Mouse (Mus musculus) embryonic facial prominence, embryonic 10.5 days (tissue): ENCODE measurements around the gene Wars. TPM values are rescaled to one million over a fixed set of nuclear protein-coding genes. Genes with fewer than 3 reads are reported as not detected.
A peak's percentile ranks its signal among the peaks of the same experiment; 100 is the strongest.
"Not testable (repeated sequence)": the region's sequence is repeated elsewhere in the genome, so short reads cannot be mapped to it uniquely, and the experiment has no call there.

ENCODE experiments used
- DNase-seq: peaks from one replicate; pipeline ENCODE4 v3.0.0-alpha.2; 2017; ENCODE audit warnings: low spot score
- H3K27ac ChIP-seq: fragments of 300-500 bp; sonication (generic); replicated peaks from 2 replicates; pipeline ENCODE4 v1.5.1; 2016; ENCODE audit warnings: mild to moderate bottlenecking
- H3K27me3 ChIP-seq: fragments of 300-500 bp; sonication (generic); replicated peaks from 2 replicates; pipeline ENCODE4 v1.6.1; 2016; ENCODE audit warnings: low read depth, mild to moderate bottlenecking; ENCODE audit not compliant: poor library complexity, severe bottlenecking
- H3K36me3 ChIP-seq: fragments of 300-500 bp; sonication (generic); replicated peaks from 2 replicates; pipeline ENCODE4 v1.6.1; 2016; ENCODE audit warnings: mild to moderate bottlenecking, moderate library complexity
- H3K4me1 ChIP-seq: fragments of 300-500 bp; sonication (generic); 2 replicates; pipeline ENCODE4 v1.6.1; 2016
- H3K4me3 ChIP-seq: fragments of 300-500 bp; sonication (generic); 2 replicates; pipeline ENCODE4 v1.5.1; 2016; ENCODE audit warnings: mild to moderate bottlenecking, moderate library complexity
- H3K9me3 ChIP-seq: fragments of 300-500 bp; sonication (generic); 2 replicates; pipeline ENCODE4 v1.6.1; 2016; ENCODE audit warnings: mild to moderate bottlenecking
- WGBS: fragments of 180-500 bp; shearing (Covaris S2); methylation state at CpG from one replicate; pipeline ENCODE4 v1.1.7; 2016; 5-methylcytosine and 5-hydroxymethylcytosine counted together
- polyA plus RNA-seq: library from polyadenylated mRNA; unstranded; fragments of >200 nt; fragmentation: Nextera tagmentation; extraction: Ambion mirVana; gene quantifications from 2 replicates; pipeline ENCODE4 v1.2.1, GENCODE M21; 2016

Wars gene
- polyA plus RNA-seq, 1 experiment from 2014 or later, result 147 TPM

DNA sequence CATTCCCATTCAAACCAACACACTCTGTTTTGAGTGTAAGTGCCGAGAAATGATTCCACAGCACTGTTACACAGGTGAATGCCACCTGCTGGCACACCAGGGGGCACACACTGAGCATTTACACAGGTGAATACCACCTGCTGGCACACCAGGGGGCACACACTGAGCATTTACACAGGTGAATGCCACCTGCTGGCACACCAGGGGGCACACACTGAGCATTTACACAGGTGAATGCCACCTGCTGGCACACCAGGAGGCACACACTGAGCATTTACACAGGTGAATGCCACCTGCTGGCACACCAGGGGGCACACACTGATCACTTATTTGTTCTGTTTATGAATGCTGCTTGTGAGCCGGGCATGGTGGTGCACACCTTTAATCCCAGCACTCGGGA, 45.9 kb downstream of the Wars start:
- H3K27ac ChIP-seq, H3K9me3 ChIP-seq, DNase-seq, H3K4me3 ChIP-seq, H3K27me3 ChIP-seq: not testable (repeated sequence)
- 88% methylated on average over 3 of the region's 3 CpGs for whole genome bisulfite sequencing
- Histone ChIP-seq H3K4me1 (peaks cover 25% of the 10 kb centered on the region), H3K36me3 (peaks cover 55% of the 10 kb centered on the region)

DNA sequence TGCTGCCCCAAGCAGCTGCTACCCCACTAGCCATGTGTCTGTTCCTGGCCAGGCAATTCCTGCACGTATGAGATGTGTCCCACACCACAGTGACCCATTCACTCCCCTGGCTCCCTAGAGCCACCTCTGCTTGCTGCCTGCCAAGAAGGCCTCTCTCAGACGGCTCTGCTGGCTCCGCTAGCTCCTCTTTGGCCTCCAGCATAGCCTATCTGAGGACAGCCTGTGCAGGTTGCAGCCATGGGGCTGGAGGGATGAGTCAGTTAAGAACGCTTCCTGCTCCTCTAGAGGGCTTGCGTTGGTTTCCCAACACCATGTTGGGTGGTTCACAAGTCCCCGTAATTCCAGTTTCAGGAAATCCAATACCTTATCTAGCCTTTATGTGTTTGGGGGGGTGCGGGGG, 51.3 kb downstream of the Wars start:
- Histone ChIP-seq H3K27me3 (no peaks in the 10 kb centered on the region), H3K4me3 (no peak overlapping the region), H3K36me3 (peaks cover 93% of the 10 kb centered on the region), H3K9me3 (no peaks in the 10 kb centered on the region), H3K4me1 (peaks cover 11% of the 10 kb centered on the region), H3K27ac (no peak overlapping the region)
- DNase-seq, result no peak
- WGBS, result 90% methylated on average over 7 of the region's 7 CpGs

DNA sequence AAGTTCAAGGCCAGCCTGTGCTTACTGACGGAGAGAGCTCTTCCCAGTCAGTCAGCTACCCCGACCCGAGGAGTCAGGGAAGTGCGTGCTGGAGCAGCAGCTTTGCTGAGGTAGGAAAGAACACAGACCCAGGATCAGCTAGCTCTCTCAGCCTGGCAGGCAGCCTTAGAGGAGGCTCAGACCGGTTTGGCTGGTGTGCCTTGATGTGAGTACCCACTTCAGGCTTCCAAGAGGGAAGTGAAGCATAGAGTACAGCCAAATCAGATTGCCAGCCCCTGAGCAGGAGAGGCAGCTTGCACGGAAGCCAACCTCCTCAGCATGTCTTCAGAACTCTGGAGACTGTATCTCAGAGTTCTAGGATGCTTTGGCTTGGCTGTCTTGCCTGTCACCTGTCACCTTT, 52.8 kb downstream of the Wars start:
- Histone ChIP-seq H3K4me1 (peaks cover 26% of the 10 kb centered on the region), H3K27ac (no peak overlapping the region), H3K4me3 (no peak overlapping the region), H3K27me3 (no peaks in the 10 kb centered on the region), H3K36me3 (peaks cover 90% of the 10 kb centered on the region), H3K9me3 (no peaks in the 10 kb centered on the region)
- WGBS, result 91% methylated on average over 6 of the region's 6 CpGs
- DNase-seq, result no peak

DNA sequence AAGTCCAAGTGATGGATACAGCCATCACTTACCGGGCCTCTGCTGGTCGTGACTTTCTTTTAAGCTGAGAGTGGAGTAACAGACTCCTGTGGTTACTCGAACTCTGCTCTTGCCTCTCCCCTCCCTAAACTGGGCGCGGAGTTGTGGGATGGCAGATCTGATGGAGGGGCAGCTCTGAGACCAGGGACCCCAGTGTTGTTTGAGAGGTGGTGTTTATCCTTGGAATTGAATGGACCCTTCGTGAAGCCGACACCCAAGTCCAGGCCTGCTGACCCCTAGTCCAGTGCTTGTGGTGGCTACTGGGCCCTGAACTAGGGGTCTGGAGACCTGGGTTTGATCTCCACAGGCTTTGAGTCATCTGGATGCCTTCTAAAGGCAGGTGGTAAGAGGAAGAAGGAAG, 57.3 kb downstream of the Wars start:
- peak overlapping the region; percentile 81 for H3K4me3 ChIP-seq
- H3K36me3 ChIP-seq, result peaks cover 53% of the 10 kb centered on the region
- peaks cover 6% of the 10 kb centered on the region for H3K27me3 ChIP-seq
- DNase-seq, result no peak
- 64% methylated on average over 7 of the region's 7 CpGs for WGBS
- H3K9me3 ChIP-seq, result no peaks in the 10 kb centered on the region
- peaks cover 51% of the 10 kb centered on the region for H3K4me1 ChIP-seq
- H3K27ac ChIP-seq, result peak overlapping the region; percentile 95

DNA sequence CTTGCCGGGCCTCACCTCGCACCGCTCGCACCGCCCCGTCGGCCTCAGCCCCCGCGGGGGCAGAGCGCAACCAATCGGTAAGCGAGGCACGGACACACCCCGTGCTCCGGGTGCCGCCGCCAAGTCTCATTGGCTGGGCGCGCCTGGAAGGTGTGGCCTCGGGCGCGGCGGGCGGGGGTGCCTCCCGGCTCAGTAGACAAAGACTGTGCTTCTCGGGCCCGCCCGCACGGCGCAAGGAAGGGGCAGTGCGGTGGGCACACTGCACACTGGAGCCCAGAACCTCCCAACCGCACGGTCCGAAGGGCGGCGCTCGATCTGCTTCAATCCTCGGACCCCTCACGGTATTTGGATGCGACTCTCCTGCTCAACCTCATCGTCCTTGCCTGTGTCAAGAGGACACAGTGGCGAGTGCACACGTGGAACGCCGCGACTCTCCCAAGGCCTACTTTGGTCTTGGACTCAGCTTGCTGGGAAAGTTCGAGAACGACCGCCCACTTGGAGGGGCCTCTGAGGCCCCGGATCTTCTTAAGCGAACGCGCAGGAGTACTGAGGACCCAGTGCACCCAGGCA, 58.0 kb downstream of the Wars start, which contains the start of the genes Slc25a29 and Slc25a47:
Gene Slc25a29 (minus strand): TSS at position 44 of the 570 bp plus-strand sequence.
Gene Slc25a47 (plus strand): TSS at position 207 of the 570 bp plus-strand sequence.
- Histone ChIP-seq H3K9me3 (no peaks in the 10 kb centered on the region), H3K4me3 (peak within 1 kb of the TSS; percentile 81), H3K27me3 (peaks cover 6% of the 10 kb centered on the region), H3K36me3 (peaks cover 47% of the 10 kb centered on the region), H3K27ac (peak within 1 kb of the TSS; percentile 95), H3K4me1 (peaks cover 53% of the 10 kb centered on the region)
- under 1% methylated on average over 53 of the region's 53 CpGs for WGBS
- DNase-seq, result peak; percentile 99

DNA sequence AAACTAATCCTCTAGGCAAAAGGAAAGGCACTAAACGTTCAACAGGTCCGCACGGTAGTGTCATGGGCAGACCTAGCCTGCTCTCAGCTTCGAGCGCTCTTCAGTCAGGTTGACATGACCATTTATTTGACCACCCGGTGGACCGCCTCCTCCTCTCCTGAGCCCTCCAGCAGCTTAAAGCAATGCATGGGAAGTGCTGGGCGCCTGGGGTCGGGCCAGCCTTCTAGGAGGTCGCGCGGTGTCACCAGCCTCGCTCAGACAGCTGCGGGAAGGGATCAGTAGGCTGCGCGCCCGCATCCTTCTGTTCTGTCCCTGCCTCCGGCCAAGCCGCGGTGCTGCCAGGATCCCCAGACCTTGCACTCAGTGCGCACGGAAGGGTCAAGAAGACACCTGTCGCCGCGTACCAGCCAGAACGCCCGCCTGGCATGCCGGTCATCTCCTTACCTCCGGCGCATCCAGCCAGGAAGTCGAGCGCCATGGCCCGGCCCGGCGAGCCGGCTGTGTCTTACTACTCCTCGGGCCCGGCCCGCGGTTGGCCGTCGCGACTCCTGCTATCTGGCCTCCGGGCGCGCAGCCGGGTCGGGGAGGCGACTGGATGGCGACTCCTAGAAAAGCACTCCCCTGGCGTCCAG, 58.6 kb downstream of the Wars start:
- no peak for DNase-seq
- H3K4me1 ChIP-seq, result peaks cover 53% of the 10 kb centered on the region
- H3K27me3 ChIP-seq, result peaks cover 6% of the 10 kb centered on the region
- H3K36me3 ChIP-seq, result peaks cover 47% of the 10 kb centered on the region
- H3K9me3 ChIP-seq, result no peaks in the 10 kb centered on the region
- H3K27ac ChIP-seq, result peak overlapping the region; percentile 95
- WGBS, result 2% methylated on average over 51 of the region's 51 CpGs
- H3K4me3 ChIP-seq, result peak overlapping the region; percentile 81

DNA sequence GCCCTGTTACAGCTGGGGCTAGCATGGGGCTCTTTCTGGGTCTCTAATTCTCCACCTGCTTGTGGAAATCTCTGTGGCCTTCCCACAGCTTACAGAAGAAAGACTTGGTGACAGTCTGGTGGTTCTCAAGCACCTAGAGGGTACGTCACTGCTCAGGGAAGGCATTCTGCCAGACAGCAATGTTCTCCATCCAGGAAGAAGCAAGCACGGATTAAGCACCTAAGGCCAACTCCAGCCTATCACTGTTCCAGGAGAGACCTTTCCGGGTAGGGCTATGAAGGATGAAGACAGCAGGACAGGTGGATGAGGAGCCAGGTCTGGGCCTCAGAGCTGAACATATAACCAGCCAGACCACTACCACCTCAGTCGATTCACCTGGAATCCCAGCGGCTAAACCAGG, 59.2 kb downstream of the Wars start:
- no peaks in the 10 kb centered on the region for H3K9me3 ChIP-seq
- H3K27me3 ChIP-seq, result peaks cover 6% of the 10 kb centered on the region
- peaks cover 48% of the 10 kb centered on the region for H3K36me3 ChIP-seq
- H3K27ac ChIP-seq, result no peak overlapping the region
- no peak for DNase-seq
- peaks cover 53% of the 10 kb centered on the region for H3K4me1 ChIP-seq
- H3K4me3 ChIP-seq, result peak overlapping the region; percentile 81
- 40% methylated on average over 5 of the region's 5 CpGs for WGBS

DNA sequence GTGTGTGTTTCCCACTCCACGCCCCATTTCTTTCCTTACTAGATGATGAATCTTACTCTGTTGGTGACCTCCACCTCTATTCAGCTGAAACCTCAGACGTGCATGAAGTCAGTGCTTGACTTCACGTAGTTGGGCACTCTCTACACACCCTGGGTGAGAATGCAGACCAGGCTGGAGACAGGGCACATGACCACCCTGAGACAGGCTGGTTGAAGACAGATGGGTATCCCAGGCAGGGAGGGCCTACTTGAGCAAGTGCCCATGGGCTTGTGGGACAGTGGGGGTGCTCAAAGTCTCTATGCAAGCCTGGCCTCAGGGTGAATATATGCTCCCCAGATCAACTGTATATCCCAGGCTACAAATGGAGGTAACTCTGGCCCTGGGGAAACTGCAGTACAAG, 59.6 kb downstream of the Wars start:
- peaks cover 6% of the 10 kb centered on the region for H3K27me3 ChIP-seq
- WGBS, result 89% methylated on average over 3 of the region's 3 CpGs
- H3K9me3 ChIP-seq, result no peaks in the 10 kb centered on the region
- peak overlapping the region; percentile 81; the same call in 1 of the 2 replicates for H3K4me3 ChIP-seq
- H3K4me1 ChIP-seq, result peaks cover 53% of the 10 kb centered on the region
- no peak for DNase-seq
- peaks cover 45% of the 10 kb centered on the region for H3K36me3 ChIP-seq
- no peak overlapping the region for H3K27ac ChIP-seq

DNA sequence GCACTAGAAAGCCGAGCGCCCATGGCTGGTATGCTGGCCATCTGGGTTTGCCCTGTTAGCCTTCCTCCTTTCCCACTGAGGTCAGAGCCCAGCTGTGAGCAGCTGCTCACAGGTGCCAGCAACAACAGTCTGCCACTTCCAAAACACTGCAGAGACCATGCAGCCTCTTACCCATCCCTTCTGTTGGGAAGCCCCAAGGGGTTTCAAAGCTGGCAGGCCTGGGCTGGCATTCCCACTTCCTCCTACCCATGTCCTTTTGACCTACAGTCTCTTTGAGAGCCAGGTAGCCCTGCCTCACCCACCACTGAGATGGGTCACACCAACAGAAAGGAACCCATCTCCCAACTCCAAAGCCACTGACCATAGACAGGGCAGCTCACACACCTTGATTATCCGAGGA, 60.6 kb downstream of the Wars start:
- WGBS, result 92% methylated on average over 3 of the region's 3 CpGs
- Histone ChIP-seq H3K9me3 (no peaks in the 10 kb centered on the region), H3K4me1 (peaks cover 50% of the 10 kb centered on the region), H3K36me3 (peaks cover 46% of the 10 kb centered on the region), H3K4me3 (no peak overlapping the region), H3K27me3 (peaks cover 6% of the 10 kb centered on the region), H3K27ac (no peak overlapping the region)
- no peak for DNase-seq

DNA sequence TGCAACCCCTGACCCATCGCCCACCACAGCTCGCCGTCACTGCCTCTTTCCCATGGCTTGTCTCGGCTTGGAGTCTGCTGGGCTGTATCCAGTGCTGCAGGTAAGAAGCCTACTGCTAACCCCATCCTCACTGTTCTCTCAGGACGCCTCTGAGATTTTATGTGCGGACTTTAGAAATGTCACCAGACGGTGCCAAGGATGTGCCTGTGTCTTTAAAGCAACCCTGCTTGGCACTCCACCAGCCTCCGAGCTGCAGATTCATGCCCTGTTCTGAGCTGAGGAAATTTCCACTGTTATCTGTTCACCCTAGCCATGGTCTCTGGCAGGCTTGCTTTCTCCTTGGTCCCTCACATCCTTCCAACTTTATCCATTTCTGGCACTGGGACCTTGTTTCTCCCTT, 61.1 kb downstream of the Wars start:
- no peaks in the 10 kb centered on the region for H3K9me3 ChIP-seq
- 92% methylated on average over 8 of the region's 8 CpGs for WGBS
- DNase-seq, result no peak
- no peak overlapping the region for H3K4me3 ChIP-seq
- H3K27me3 ChIP-seq, result peaks cover 6% of the 10 kb centered on the region
- H3K27ac ChIP-seq, result no peak overlapping the region
- H3K4me1 ChIP-seq, result peaks cover 44% of the 10 kb centered on the region
- peaks cover 46% of the 10 kb centered on the region for H3K36me3 ChIP-seq

DNA sequence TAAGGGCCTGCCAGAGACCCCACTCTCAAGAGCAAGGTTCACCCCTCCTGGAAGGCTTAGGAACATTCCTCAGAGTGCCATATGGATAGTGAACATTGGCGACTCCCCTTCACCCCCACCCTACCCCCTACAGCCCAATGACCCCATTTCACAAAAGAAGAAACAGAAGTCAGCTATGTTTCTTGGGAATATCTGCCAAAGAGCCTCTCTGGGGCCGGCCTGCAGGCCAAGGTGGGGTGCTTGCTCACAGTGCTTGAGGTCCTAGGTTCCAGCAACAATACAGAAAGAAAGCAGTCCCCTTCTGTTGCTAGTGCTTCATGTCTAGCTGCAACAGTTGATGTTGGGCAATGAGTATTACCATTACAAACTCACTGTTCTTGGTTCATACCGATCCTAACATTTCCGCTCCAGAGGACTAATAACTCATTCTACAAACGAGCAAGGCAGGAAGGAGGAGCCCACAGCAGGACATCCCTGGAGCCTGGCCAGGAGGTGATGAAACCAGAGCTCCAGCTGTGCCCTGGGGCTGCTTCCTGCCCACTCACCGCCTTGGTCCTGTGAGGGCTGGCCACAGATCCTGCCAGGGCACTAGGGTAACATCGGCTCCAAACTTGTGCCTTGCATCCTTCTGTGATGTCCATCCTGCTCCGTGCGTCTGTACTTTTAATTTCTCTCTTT, 61.9 kb downstream of the Wars start:
- Histone ChIP-seq H3K27me3 (peaks cover 6% of the 10 kb centered on the region), H3K27ac (no peak overlapping the region), H3K9me3 (no peaks in the 10 kb centered on the region), H3K4me3 (no peak overlapping the region), H3K36me3 (peaks cover 46% of the 10 kb centered on the region), H3K4me1 (peaks cover 37% of the 10 kb centered on the region)
- 71% methylated on average over 9 of the region's 9 CpGs for WGBS
- no peak for DNase-seq

DNA sequence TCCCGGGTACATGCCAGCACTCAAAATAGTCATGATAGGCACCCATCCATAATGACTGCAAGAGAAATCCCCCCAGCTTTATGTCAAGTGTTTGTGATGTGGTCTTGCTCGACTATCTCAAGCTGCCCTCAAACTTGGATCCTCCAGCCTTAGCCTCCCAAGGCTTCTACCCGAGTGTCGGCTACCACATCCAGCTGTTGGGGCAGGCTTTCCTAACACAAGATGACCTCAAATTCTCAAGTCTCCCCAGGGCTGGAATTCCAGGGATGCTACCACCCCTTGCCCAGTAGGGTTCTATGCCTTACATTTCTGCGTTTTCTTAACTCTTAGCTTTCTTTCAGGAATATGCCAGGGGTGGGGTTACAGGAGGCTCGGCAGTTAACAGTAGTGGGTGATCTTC, 63.6 kb downstream of the Wars start:
- no peaks in the 10 kb centered on the region for H3K9me3 ChIP-seq
- H3K4me1 ChIP-seq, result peaks cover 22% of the 10 kb centered on the region
- H3K27ac ChIP-seq, result no peak overlapping the region
- H3K36me3 ChIP-seq, result peaks cover 59% of the 10 kb centered on the region
- 87% methylated on average over 6 of the region's 6 CpGs for WGBS
- no peak for DNase-seq
- no peak overlapping the region for H3K4me3 ChIP-seq
- peaks cover 6% of the 10 kb centered on the region for H3K27me3 ChIP-seq

DNA sequence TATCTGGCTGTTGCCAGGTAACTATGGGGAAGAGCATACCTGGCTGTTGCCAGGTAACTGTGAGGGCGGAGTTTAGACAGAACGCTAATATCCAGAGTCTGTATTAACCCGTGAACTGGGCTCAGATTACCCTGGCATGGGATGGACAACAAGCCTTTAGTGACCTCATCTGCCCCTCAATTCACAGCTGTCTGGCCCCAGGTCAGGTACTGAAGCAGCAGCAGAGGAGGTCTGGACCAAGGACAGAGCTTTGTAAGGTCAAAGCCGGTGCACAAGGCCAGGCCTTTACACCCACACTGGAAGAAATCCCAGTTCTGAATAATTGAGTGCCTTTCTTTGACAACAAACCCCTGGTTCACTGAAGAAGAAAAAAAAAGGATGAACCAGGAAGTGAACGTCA, 64.3 kb downstream of the Wars start:
- peaks cover 4% of the 10 kb centered on the region for H3K27me3 ChIP-seq
- H3K9me3 ChIP-seq, result no peaks in the 10 kb centered on the region
- H3K36me3 ChIP-seq, result peaks cover 64% of the 10 kb centered on the region
- H3K27ac ChIP-seq, result no peak overlapping the region
- H3K4me1 ChIP-seq, result peaks cover 15% of the 10 kb centered on the region
- no peak for DNase-seq
- H3K4me3 ChIP-seq, result no peak overlapping the region
- WGBS, result 71% methylated on average over 5 of the region's 5 CpGs
